Mouse (Mus musculus) olfactory bulb, adult 2 months (tissue): ENCODE results near the gene Apoc1.

ENCODE experiments used
- CTCF ChIP-seq: fragments of 200-500 bp; IDR thresholded peaks from 2 replicates; pipeline ENCODE4 v1.5.1; 2012; ENCODE audit warnings: low read depth, mild to moderate bottlenecking, low read length, moderate library complexity; ENCODE audit not compliant: insufficient read depth
- POLR2A ChIP-seq: fragments of 200-500 bp; IDR thresholded peaks from 2 replicates; pipeline ENCODE4 v1.6.1; 2012; ENCODE audit warnings: mild to moderate bottlenecking, low read depth, low read length, moderate library complexity; ENCODE audit not compliant: insufficient read depth

DNA sequence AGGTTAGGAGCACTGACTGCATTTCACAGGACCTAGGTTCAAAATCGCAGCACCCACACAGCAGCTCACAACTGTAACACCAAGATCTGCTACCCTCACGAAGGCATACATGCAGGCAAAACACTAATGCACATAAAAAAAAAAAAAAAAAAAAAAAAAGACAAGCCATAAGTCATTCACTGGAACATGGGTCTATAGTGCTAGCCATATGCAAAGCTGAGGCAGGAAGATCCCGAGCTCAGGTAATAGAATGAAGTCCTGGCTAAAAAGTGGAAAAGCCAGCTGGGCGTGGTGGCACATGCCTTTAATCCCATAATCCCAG, 7.3 kb upstream of the Apoc1 start:
- no peak for TF ChIP-seq CTCF
- TF ChIP-seq POLR2A: no peak
